Mouse (Mus musculus) ES-E14 (cell line): ENCODE measurements at regions not wholly inside any gene's neighbourhood (a gene's known extent, or its start where the extent isn't known, plus 50 kb on each side); places are given as distances from the start of the nearest gene placed in this dataset.

ENCODE experiments used
- DNase-seq: peaks from one replicate; pipeline ENCODE4 v3.0.0-alpha.2; 2013; ENCODE audit warnings: low read depth, low spot score
- H3K27ac ChIP-seq: 2 replicates; pipeline ENCODE4 v1.5.1; 2012; ENCODE audit warnings: low read depth, mild to moderate bottlenecking, low read length, moderate library complexity, mixed read lengths; ENCODE audit not compliant: poor library complexity, insufficient read depth, severe bottlenecking
- H3K36me3 ChIP-seq: 2 replicates; pipeline ENCODE4 v1.6.1; 2012; ENCODE audit warnings: mild to moderate bottlenecking, low read length, moderate library complexity, mixed read lengths; ENCODE audit not compliant: control insufficient read depth, poor library complexity, insufficient read depth, severe bottlenecking
- H3K4me1 ChIP-seq, 2 experiments: fragments of 150-350 bp in 1 of 2; sonication (generic) in 1 of 2; 2 replicates each; pipeline ENCODE4 v1.6.1; 2012; ENCODE audit warnings: low read length in 2 of 2, mild to moderate bottlenecking in 1 of 2, mixed read lengths in 1 of 2; ENCODE audit not compliant: control insufficient read depth in 2 of 2, insufficient read depth in 2 of 2, poor library complexity in 1 of 2
- H3K4me3 ChIP-seq, 2 experiments: fragments of 150-350 bp in 1 of 2; sonication (generic) in 1 of 2; 2 replicates each; pipeline ENCODE4 v1.5.1; 2012; ENCODE audit warnings: low read length in 2 of 2, low read depth in 1 of 2, mild to moderate bottlenecking in 1 of 2, mixed read lengths in 1 of 2; ENCODE audit not compliant: insufficient read depth in 1 of 2, poor library complexity in 1 of 2, severe bottlenecking in 1 of 2
- H3K9ac ChIP-seq: 2 replicates; pipeline ENCODE4 v1.6.1; 2012; ENCODE audit warnings: low read depth, mild to moderate bottlenecking, low read length, mixed read lengths; ENCODE audit not compliant: poor library complexity, insufficient read depth, severe bottlenecking
- H3K9me3 ChIP-seq: fragments of 150-350 bp; sonication (generic); 2 replicates; pipeline ENCODE4 v1.6.1; 2012; ENCODE audit warnings: low read depth, mild to moderate bottlenecking, low read length; ENCODE audit not compliant: control insufficient read depth, insufficient read depth
- CHD2 ChIP-seq: IDR thresholded peaks from 2 replicates; pipeline ENCODE4 v1.6.1; 2014; ENCODE audit warnings: mild to moderate bottlenecking, low read depth, low read length, inconsistent platforms
- HCFC1 ChIP-seq: IDR thresholded peaks from 2 replicates; pipeline ENCODE4 v1.6.1; 2012; ENCODE audit warnings: low read length, inconsistent platforms, borderline replicate concordance; ENCODE audit not compliant: insufficient read depth
- MAFK ChIP-seq: IDR thresholded peaks from 2 replicates; pipeline ENCODE4 v1.6.1; 2014; ENCODE audit warnings: mild to moderate bottlenecking, low read depth, low read length, inconsistent platforms; ENCODE audit not compliant: insufficient read depth
- ZC3H11A ChIP-seq: IDR thresholded peaks from 2 replicates; pipeline ENCODE4 v1.6.1; 2012; ENCODE audit warnings: low read depth, mild to moderate bottlenecking, inconsistent platforms, low read length, borderline replicate concordance
- ZNF384 ChIP-seq: IDR thresholded peaks from 2 replicates; pipeline ENCODE4 v1.6.1; 2012; ENCODE audit warnings: low read depth, low read length, inconsistent platforms
- in situ Hi-C, 2 experiments: fragments of 600-800 bp; cut with MboI; formaldehyde crosslinking; loops; one replicate each; pipeline ENCODE4 v1.15.1; 2025; ENCODE audit warnings: low sequenced_read_pairs in 2 of 2, inconsistent platforms in 1 of 2; ENCODE audit not compliant: unreplicated experiment in 2 of 2

DNA sequence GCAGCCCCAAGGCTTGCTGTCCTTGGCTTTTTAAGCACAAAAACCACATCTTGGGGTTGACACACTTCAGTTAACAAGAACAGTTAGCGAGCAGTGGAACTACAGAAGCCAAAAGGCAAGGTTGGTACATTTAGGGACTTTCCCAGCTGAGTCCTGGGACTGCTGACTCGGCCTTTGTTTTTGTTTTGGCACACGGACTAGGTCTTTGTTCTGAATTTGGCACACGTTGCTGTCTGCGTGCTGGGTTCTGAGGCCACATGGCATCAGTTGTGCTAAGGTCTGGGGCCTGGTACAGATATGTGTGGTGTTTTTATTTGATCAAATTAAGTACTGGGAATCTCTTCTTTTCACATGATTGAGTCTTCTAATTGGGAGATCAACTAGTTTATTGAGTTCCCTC lies 124.1 kb upstream of the Gm6793 start:
- no peaks in the 10 kb centered on the region for H3K9me3 ChIP-seq
- TF ChIP-seq HCFC1 (no peak), CHD2 (no peak), MAFK (no peak), ZNF384 (no peak), ZC3H11A (no peak)
- no peak overlapping the region for H3K27ac ChIP-seq
- no peak overlapping the region for H3K4me3 ChIP-seq
- no peak for DNase-seq
- no peaks in the 10 kb centered on the region for H3K36me3 ChIP-seq
- H3K4me1 ChIP-seq: no peaks in the 10 kb centered on the region
- in situ Hi-C loops: no loop called here
- H3K9ac ChIP-seq: no peak overlapping the region

DNA sequence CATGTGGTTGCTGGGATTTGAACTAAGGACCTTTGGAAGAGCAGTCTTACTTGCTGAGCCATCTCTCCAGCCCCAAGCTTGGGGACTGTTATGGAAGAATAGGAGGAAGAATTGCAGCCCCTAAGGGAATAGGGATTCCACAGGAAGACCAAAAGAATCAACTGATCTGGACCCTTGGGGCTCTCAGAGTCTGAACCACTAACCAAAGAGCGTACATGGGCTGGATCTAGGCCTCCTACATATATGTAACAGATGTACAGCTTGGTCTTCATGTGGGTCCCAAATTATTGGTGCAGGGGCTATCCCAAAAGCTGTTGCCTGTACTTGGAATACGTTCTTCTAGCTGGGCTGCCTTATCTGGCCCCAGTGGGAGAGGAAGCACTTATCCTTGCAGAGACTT lies 115.4 kb upstream of the Gm6793 start:
- TF ChIP-seq ZNF384 (no peak), ZC3H11A (no peak), CHD2 (no peak), MAFK (no peak), HCFC1 (no peak)
- no peaks in the 10 kb centered on the region for H3K9me3 ChIP-seq

DNA sequence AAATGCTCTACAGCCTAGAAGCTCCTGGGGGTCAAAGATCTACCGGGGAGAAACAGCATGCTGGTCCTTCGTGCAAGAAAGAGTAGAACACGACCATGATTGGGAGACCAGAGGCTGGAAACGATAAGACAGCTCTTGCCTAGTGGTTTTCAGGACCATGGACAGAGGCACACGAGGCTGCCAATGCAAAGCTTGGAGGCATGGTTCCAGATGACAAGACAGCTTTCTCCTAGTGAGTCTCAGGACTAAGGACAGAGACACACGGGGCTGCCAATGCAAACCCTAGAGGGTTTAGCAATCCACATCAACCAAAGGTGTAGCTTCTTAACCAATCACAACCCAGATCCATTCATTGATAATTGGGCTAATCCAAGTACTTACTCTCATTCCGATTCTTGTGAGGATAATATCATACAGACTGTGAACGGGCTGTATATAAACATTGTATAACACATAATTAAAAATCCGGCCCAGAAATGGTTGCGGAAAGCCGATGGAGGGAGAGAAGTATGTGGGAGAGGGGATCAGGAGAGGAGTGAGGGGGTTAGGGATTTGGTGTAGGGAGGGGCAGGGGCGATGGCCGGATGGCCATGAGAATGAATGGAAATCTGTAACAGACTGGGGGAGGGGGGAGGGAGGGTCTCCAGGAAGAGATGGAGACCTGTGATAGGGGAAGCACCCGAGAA lies 114.1 kb upstream of the Gm6793 start:
- no peak overlapping the region for H3K9ac ChIP-seq
- H3K4me1 ChIP-seq: no peaks in the 10 kb centered on the region
- no peaks in the 10 kb centered on the region for H3K9me3 ChIP-seq
- H3K27ac ChIP-seq: no peak overlapping the region
- in situ Hi-C loops: no loop called here
- TF ChIP-seq MAFK (peak; percentile 73), ZC3H11A (peak; percentile 5; the same call in 1 of the 2 replicates), HCFC1 (no peak), ZNF384 (no peak), CHD2 (no peak)
- H3K4me3 ChIP-seq: no peak overlapping the region
- H3K36me3 ChIP-seq: no peaks in the 10 kb centered on the region
- peak; percentile 96 for DNase-seq

More for the DNA sequence above, 115.4 kb upstream of the Gm6793 start:
- H3K27ac ChIP-seq: no peak overlapping the region
- no peaks in the 10 kb centered on the region for H3K36me3 ChIP-seq
- no peak for DNase-seq
- no peak overlapping the region for H3K9ac ChIP-seq
- no peak overlapping the region for H3K4me3 ChIP-seq
- in situ Hi-C loops: no loop called here
- H3K4me1 ChIP-seq: no peaks in the 10 kb centered on the region

DNA sequence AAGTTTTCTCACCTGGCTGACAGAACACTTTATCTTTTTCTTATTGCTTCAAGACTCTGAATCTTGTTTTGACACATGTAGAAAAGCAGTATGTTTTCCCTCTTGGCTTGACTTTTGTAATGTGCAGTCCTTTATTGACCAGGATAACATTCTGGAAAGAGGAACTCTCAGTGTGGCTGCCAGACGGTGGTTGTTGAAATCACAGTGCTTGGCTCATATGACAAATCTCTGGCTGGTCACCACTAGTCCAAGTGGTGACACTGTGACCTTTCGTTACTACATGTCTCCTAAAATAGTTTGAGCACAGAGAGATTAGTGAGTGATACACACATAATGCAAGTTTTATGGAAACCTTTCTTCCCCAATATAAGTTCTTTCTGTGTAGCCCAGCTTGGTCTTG lies 97.1 kb upstream of the Gm6793 start:
- H3K9me3 ChIP-seq: no peaks in the 10 kb centered on the region
- TF ChIP-seq HCFC1: no peak
- no peak for TF ChIP-seq ZNF384
- TF ChIP-seq ZC3H11A: no peak
- TF ChIP-seq MAFK: no peak
- TF ChIP-seq CHD2: no peak
- no peaks in the 10 kb centered on the region for H3K4me1 ChIP-seq

More for the DNA sequence above, 97.1 kb upstream of the Gm6793 start:
- DNase-seq: no peak
- in situ Hi-C loops: no loop called here
- H3K36me3 ChIP-seq: no peaks in the 10 kb centered on the region
- no peak overlapping the region for H3K9ac ChIP-seq
- H3K4me3 ChIP-seq: no peak overlapping the region
- H3K27ac ChIP-seq: no peak overlapping the region
